Mouse (Mus musculus): ENCODE results near the gene Tbc1d9b. TPM values are rescaled to one million over a fixed set of nuclear protein-coding genes. Genes with fewer than 3 reads are reported as not detected.

Tbc1d9b gene
- polyA plus RNA-seq, 1 experiment, result 52.9 TPM

GRCm38 (mm10) chr11:50104016-50104415 lies 27.2 kb upstream of the Tbc1d9b start:
- TF ChIP-seq POLR2A (IDR thresholded peaks at IDR 0.05; ENCODE audit: borderline replicate concordance, extremely low read depth, insufficient read depth, insufficient read length, poor library complexity, severe bottlenecking) (no peak), CTCF (IDR thresholded peaks at IDR 0.05; ENCODE audit: borderline replicate concordance, extremely low read depth, insufficient read depth, insufficient read length) (no peak)
- no peak for DNase-seq (ENCODE audit: low read depth)

DNA sequence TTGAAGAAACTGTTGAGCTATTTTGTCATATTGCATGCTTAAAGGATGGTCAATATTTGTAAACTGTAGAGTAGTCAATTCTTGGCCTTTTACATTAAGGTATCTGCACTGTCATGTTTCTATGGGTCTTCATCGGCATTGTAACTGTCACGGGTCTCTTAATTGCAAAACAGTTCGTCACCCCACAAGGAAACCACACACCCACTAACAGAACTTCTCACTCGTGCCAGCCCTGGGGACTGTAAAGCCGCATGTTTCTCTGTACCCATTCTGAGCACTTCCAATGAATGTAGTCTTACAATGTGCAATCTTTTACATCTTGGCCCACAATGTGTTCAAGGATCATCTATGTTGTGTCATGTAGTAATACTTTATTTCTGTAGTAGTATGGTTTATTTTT lies 26.0 kb upstream of the Tbc1d9b start:
- DNase-seq (ENCODE audit: low read depth), result no peak
- TF ChIP-seq CTCF (IDR thresholded peaks at IDR 0.05; ENCODE audit: borderline replicate concordance, extremely low read depth, insufficient read depth, insufficient read length), result no peak
- TF ChIP-seq POLR2A (IDR thresholded peaks at IDR 0.05; ENCODE audit: borderline replicate concordance, extremely low read depth, insufficient read depth, insufficient read length, poor library complexity, severe bottlenecking), result no peak

- TF ChIP-seq CTCF (IDR thresholded peaks at IDR 0.05; ENCODE audit: borderline replicate concordance, extremely low read depth, insufficient read depth, insufficient read length), result no peak
- DNase-seq (ENCODE audit: low read depth), result no peak
Measured at GRCm38 (mm10) chr11:50106024-50106423, 25.2 kb upstream of the Tbc1d9b start.

GRCm38 (mm10) chr11:50108823-50109244 lies 22.4 kb upstream of the Tbc1d9b start:
- no peak for DNase-seq (ENCODE audit: low read depth)
- TF ChIP-seq POLR2A (IDR thresholded peaks at IDR 0.05; ENCODE audit: borderline replicate concordance, extremely low read depth, insufficient read depth, insufficient read length, poor library complexity, severe bottlenecking) (no peak), CTCF (IDR thresholded peaks at IDR 0.05; ENCODE audit: borderline replicate concordance, extremely low read depth, insufficient read depth, insufficient read length) (no peak)

DNA sequence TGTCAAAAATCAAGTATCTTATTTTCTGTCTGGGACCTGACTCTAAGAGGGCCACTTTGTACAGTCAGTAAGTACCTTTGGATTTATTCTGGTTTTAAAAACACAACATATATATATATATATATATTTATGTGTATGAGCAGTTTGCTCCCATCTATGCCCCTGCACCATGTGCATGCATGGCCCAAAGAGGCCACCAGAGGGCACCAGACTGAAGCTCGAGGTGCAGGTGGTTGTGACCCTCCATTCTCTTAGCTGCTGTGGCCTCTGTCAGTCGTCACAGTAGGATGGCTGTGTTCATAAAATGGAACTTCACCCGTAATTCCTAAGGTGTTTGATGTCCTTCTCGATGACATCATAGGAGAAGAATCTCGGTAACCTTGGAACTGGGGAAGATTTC lies 16.9 kb upstream of the Tbc1d9b start:
- DNase-seq (ENCODE audit: low read depth), result peak; percentile 71
- TF ChIP-seq CTCF (IDR thresholded peaks at IDR 0.05; ENCODE audit: borderline replicate concordance, extremely low read depth, insufficient read depth, insufficient read length) (peak; percentile 87), POLR2A (IDR thresholded peaks at IDR 0.05; ENCODE audit: borderline replicate concordance, extremely low read depth, insufficient read depth, insufficient read length, poor library complexity, severe bottlenecking) (no peak)

DNA sequence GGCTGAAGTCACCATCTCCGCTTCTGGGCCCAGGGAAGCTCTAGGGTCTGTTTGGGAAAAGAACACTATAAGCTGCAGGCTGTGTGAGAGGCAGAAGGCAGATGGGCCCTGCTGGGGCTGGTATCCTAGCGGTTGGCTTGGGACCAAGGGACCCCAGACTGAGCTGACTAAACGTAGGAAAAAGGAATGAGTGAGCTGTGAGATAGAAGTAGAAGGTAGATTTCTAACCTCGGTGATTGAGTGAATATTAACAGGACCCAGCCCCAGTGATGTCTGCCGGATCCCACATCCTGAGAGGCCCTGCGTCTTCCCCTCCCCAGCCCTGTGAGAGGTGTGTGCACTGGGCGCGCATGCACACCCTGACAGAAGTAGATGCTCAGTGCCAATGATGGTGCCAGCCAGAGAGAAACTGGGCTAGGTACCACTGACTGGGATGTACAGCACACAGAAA lies 8.5 kb upstream of the Tbc1d9b start:
- TF ChIP-seq CTCF (IDR thresholded peaks at IDR 0.05; ENCODE audit: borderline replicate concordance, extremely low read depth, insufficient read depth, insufficient read length) (no peak), POLR2A (IDR thresholded peaks at IDR 0.05; ENCODE audit: borderline replicate concordance, extremely low read depth, insufficient read depth, insufficient read length, poor library complexity, severe bottlenecking) (no peak)

GRCm38 (mm10) chr11:50127781-50128180 lies 3.4 kb upstream of the Tbc1d9b start:
- DNase-seq (ENCODE audit: low read depth), result no peak

More for the DNA sequence above, 8.5 kb upstream of the Tbc1d9b start:
- peak; percentile 32 for DNase-seq (ENCODE audit: low read depth)

GRCm38 (mm10) chr11:50131801-50132201 lies 605 bp downstream of the Tbc1d9b start:
- peak; percentile 41 for DNase-seq (ENCODE audit: low read depth)
- no peak for TF ChIP-seq CTCF (IDR thresholded peaks at IDR 0.05; ENCODE audit: borderline replicate concordance, extremely low read depth, insufficient read depth, insufficient read length)
- TF ChIP-seq POLR2A (IDR thresholded peaks at IDR 0.05; ENCODE audit: borderline replicate concordance, extremely low read depth, insufficient read depth, insufficient read length, poor library complexity, severe bottlenecking), result no peak

More at GRCm38 (mm10) chr11:50127781-50128180, 3.4 kb upstream of the Tbc1d9b start:
- TF ChIP-seq POLR2A (IDR thresholded peaks at IDR 0.05; ENCODE audit: borderline replicate concordance, extremely low read depth, insufficient read depth, insufficient read length, poor library complexity, severe bottlenecking) (no peak), CTCF (IDR thresholded peaks at IDR 0.05; ENCODE audit: borderline replicate concordance, extremely low read depth, insufficient read depth, insufficient read length) (no peak)

DNA sequence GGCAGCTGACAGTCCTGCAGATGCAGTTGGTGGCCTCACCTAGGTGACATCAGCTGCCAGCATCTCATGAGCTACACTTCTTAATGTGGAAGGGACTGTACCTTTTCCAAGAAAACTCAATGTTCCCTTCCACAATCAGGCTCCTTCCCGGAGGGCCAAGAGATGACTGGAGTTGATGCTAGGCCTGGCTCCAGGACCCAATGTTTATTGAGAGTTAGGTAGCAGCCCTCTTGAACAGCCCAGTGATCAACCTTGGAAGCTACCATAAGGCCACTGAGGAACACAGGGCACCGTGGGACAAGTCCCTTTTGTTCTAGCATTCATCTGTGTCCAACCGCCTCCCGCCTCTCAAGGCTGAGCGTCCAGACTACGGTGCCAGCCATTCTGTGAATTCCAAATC lies 1.1 kb downstream of the Tbc1d9b start:
- TF ChIP-seq CTCF (IDR thresholded peaks at IDR 0.05; ENCODE audit: borderline replicate concordance, extremely low read depth, insufficient read depth, insufficient read length) (no peak), POLR2A (IDR thresholded peaks at IDR 0.05; ENCODE audit: borderline replicate concordance, extremely low read depth, insufficient read depth, insufficient read length, poor library complexity, severe bottlenecking) (no peak)
- DNase-seq (ENCODE audit: low read depth), result no peak

- TF ChIP-seq POLR2A (IDR thresholded peaks at IDR 0.05; ENCODE audit: borderline replicate concordance, extremely low read depth, insufficient read depth, insufficient read length, poor library complexity, severe bottlenecking), result no peak
- TF ChIP-seq CTCF (IDR thresholded peaks at IDR 0.05; ENCODE audit: borderline replicate concordance, extremely low read depth, insufficient read depth, insufficient read length), result no peak
Measured at GRCm38 (mm10) chr11:50134136-50134859, 3.1 kb downstream of the Tbc1d9b start.

GRCm38 (mm10) chr11:50138206-50138822 lies 7.1 kb downstream of the Tbc1d9b start:
- TF ChIP-seq CTCF (IDR thresholded peaks at IDR 0.05; ENCODE audit: borderline replicate concordance, extremely low read depth, insufficient read depth, insufficient read length), result no peak
- TF ChIP-seq POLR2A (IDR thresholded peaks at IDR 0.05; ENCODE audit: borderline replicate concordance, extremely low read depth, insufficient read depth, insufficient read length, poor library complexity, severe bottlenecking), result no peak

More at GRCm38 (mm10) chr11:50134136-50134859, 3.1 kb downstream of the Tbc1d9b start:
- DNase-seq (ENCODE audit: low read depth), result no peak

GRCm38 (mm10) chr11:50139571-50139970 lies 8.4 kb downstream of the Tbc1d9b start:
- TF ChIP-seq POLR2A (IDR thresholded peaks at IDR 0.05; ENCODE audit: borderline replicate concordance, extremely low read depth, insufficient read depth, insufficient read length, poor library complexity, severe bottlenecking) (no peak), CTCF (IDR thresholded peaks at IDR 0.05; ENCODE audit: borderline replicate concordance, extremely low read depth, insufficient read depth, insufficient read length) (no peak)
- no peak for DNase-seq (ENCODE audit: low read depth)

More at GRCm38 (mm10) chr11:50138206-50138822, 7.1 kb downstream of the Tbc1d9b start:
- no peak for DNase-seq (ENCODE audit: low read depth)
